Mouse (Mus musculus) spleen, postnatal 36 days (tissue): ENCODE measurements at regions not wholly inside any gene's neighbourhood (a gene's known extent, or its start where the extent isn't known, plus 50 kb on each side); places are given as distances from the start of the nearest gene placed in this dataset.

ENCODE experiments used
- DNase-seq, 2 experiments: peaks; one replicate each; pipeline ENCODE4 v3.0.0; 2022; ENCODE audit warnings: low spot score in 2 of 2, mixed read lengths in 1 of 2

DNA sequence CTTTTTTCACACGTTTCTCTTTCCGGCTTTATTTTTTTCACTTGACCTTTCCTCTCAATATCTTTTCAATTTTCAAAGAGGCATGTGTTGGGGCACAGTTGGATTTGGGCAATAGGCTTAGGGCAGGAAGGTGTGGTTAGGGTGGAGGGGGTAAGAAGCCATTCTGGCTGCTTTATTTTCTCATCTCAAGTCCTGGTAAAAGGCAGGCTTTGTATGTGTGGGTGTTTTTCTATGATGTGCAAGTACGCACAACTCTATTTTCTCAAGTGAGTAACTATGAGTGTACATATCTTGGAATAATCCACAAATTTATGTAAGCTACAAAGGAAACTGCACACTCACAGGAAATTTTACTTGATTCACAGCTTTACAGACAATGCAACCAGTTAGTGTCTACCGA is 121.5 kb upstream of the Ifne start:
- no peak for DNase-seq

DNA sequence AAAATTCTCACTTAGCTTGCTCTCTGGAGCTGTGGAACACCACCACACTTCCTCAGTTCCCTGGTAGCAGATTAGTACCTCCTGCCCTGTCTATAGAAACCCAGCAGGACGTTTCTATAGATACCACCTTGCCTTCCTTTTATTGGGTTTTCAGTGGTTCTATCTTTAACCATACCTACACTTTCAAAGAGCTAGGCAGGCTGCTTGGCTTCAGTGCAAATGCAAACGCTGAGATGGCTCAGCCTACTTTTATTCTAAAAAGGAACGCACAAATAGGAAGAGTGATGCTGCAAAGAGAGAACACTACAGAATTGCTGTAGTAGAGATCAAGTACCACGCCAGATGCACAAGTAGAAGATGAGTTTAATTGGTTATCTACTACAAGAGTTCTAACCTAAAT is 120.9 kb upstream of the Ifne start:
- DNase-seq = no peak

DNA sequence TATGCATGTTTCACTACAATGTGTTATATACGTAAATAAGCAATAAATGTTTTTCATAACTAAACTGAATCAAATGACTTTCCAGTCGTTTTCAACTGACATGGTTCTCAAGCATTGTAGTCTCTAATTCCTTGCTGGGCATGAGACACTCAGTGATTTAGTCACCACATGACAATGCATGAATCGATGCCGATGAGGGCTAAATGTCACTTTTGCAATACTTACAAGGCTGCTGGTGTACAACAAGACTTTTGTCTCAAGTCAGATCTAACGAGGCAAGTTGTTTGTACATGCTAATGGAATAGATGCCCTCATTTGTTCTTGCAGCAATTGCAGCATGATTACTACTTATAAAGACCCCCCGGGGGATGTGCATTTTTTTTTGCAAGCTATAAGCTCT is 120.2 kb upstream of the Ifne start:
- no peak for DNase-seq

DNA sequence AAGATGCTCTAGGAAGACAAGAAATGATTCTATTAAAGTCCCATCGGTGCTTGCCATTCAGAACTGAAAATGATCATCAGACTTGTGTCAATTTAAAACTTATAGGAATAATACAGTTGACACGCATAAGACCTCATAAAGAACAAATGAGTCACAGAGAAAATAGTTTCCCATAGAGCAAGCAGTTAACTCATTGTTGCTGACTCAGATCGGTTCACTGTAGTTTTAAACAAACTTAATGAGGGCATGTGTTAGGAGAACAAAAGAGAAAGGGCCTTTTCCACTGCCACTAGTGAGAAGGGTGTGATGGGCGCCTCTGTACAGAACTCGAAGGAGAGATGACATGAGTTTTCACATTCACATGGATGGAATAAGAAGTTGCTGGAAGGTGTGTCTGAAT is 118.3 kb upstream of the Ifne start:
- DNase-seq = no peak

DNA sequence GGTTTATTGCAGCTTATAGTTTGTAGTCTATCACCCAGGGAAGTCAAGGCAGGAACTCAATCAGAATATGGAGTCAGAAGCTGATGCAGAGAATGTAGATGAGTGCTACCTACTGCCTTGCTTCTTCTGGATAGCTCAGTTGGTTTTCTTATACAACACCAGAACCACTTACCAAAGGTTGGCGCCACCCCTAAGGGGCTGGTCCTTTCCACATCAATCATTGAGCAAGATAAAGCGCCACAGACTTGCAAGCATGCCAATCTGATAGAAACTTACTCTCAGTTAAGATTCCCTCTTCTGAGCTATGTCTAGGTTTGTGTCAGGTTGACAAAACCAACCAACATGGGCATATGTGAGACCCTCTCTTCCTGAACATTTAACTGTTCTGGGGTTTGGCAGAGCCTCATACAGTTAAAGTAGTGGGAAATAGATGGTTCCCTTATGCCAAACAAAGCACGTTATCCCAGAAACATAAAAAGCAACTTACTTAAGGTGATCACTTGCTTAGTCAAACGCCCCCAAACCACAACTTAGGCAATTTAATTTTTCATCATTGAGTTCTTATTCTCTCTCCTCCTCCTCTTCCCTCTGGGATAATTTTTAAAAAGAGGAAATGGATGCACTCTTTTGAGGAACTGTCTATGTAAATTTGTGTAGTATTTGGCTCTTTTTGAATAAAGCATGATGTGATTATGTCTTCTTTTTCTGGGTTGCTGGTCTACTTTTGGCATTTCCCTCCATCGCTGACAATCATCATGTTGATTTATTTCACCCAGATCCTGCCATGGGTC is 115.3 kb upstream of the Ifne start:
- no peak for DNase-seq

DNA sequence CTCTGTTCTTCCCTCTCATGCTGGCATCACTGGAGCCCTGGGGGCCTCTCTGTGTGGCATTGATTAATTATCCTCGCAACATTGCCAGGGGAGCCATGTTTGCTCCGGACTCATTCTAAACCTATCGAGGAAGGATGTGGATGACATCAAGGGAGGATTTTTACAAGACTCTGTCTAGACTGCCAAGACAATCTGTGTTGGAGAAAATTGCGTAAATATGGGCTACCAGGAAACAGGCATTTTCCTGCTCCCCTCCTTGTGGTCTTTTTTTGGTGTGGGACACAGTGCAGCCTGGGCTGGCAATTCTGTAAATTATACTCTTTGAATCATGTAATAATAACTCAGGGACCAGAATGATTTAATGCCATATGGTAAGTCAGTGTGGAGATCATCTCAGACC is 114.5 kb upstream of the Ifne start:
- DNase-seq = no peak

DNA sequence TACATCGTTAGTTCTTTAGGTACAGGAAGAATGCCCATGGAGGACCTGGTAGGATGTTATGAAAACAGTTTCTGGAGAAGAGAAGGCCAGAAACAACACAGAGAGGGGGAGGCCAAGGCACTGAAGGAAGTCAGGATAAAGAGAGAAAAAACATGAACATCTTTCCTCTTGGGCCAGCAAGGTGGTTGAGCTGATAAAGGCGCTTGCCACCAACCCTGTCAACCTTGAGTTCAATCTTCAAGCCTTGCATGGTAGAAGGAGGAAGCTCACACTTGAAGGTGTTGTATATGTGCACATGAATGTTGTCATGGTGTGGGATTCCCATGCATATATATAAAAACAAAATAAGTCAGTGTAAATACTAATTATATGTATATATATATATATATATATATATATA is 112.5 kb upstream of the Ifne start:
- no peak for DNase-seq

DNA sequence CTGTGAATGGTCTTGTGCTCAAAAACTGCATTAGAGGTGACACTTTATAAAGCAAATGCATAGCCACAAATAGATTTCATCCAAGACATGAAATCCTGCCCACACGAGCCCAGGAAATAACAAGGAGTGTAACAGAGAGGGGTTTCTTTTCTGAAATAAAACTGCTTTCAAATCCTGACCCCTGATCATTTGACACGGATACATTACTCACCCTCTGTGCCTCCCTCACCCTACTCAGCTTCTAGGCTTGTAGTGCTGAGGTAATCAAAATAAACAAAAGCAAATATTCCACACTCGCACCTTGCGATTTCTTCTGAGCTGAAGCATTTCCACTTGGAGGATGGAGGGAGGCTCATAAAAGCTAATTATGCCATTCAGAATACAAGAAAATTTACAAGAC is 108.4 kb upstream of the Ifne start:
- DNase-seq = no peak

DNA sequence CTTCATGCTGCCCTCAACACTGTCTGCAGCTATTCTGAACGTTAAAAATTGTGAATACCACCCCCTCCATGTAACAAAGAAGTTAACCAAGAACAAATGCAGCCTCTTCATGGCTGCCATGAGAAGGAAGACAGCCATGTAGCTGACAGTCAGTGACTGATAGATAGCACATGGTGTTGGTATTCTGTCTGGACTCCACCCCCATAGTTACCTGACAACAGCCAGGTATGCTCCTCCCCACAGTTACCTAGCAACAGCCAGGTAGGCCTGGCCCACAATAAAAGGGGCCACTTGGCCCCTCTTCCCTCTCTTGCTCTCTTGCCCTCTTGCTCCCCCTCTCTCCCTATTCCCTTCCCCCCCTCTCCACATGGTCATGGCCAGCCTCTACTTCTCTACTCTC is 107.1 kb upstream of the Ifne start:
- DNase-seq = no peak

DNA sequence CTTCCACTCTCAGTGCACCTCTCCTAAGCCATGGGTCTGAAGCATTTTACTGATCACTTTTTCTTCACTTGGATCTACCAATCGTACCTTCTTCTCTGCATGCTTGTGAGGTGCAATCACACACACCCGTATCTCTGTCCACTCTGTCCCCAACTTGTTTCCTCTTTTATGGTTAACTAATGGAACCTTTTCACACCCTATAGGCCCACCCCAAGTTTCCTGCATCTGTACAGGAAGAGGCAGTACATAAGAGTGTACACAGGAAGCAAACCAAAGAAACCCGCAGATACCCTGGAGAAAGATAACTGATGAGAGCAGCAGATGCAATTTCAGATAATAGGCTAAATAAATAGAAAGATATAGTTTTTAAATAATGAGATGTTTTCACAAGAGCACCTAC is 102.5 kb upstream of the Ifne start:
- DNase-seq = no peak

DNA sequence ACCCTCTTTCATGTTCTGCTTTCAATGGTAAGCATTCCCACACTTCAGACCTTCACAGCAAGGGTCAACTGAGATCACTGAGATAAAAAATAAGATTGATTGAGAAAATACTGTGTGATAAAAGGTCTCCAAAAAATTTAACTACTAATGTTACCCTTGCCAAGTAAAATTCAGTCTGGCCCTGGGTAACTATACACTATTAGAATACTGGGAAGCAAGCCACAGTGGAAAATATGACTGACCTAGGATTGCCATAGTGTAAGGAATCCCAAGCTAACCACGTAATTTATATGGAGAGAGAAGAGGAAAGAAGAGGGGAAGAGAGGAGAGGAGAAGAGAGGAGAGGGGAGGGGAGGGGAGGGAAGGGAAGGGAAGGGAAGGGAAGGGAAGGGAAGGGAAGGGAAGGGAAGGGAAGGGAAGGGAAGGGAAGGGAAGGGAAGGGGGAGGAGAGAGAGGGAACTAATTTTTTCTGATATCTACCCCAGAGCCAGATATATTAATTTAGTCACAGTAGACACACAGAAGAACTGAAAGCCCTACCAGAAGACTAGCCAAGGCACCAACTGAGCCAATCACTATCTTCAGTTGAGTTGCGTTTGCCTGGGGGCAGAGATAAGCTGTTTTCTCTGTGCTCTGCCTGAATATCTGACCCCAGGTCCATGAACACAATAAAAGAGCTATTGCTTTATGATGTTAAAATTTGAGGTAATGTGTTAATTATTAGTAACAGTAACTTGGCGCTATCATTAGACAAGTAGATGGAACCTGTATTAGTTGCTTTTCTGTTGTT is 97.3 kb upstream of the Ifne start:
- DNase-seq = no peak

DNA sequence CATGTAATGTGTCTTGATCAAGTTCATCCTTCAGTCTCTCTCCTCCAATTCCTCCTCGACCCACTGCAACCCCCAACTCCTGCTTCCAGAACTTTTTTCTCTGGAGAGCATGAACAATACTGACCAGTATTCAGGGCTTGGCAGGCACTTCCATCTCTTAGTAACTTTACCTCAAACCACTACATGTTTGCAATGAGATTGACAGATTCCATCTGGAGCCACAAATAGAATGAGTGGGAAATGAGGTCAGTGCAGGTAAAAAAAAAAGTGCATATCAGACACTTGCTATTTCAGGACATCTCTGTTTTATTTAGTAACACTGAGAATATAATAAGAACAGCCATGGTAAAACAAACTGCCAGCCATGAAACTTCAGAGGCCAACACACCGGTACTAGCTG is 94.5 kb upstream of the Ifne start:
- no peak for DNase-seq

DNA sequence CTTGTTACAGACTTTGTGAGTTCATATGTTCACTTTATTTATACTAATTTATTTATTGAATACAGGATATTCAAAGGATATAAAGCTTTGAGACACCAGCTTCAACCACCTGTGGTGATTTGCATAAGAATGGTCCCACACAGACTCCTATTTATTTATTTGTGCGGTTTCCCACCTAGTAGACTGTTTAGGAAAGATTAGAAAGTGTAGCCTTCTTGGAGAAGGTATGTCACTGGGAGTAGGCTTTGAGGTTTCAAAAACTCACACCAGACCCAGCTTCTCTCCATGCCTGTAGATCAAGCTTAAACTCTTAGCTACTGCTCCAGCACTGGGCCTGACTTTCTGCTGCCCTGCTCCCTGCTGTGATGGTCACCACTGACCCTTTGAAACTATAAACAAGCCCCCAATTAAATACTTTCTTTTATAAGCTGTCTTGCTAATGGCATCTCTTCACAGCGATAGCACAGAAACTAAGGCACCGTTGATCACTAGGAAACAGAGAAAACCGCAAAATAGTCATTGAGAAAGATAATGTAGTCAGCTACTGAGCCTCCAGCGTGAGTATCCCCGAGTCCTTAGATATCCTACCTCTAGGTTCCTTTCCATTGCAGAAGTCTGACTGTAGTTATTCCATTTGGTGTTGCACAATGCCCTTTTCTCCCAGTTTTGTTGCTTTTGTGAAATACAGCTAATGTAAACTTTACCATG is 89.3 kb upstream of the Ifne start:
- no peak for DNase-seq

DNA sequence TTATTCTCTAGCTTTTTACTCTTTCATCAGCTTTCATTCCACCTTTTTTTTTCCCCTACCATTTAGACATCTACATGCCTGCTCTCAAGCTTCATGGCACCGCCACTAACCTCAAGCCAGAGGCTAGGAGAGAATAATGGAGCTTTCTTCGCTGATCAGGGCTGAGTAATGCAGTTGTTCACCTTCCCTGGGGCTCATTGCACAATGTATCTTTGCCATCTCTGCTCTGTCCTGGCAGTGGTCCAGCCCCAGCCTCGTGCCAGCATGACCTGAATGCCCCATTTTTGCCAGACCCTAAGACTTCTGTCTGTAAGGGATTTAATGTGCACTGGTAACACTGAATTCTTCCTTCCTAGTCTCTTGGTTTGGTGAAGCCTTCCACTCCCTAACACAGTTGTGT is 79.6 kb upstream of the Ifne start:
- no peak for DNase-seq

DNA sequence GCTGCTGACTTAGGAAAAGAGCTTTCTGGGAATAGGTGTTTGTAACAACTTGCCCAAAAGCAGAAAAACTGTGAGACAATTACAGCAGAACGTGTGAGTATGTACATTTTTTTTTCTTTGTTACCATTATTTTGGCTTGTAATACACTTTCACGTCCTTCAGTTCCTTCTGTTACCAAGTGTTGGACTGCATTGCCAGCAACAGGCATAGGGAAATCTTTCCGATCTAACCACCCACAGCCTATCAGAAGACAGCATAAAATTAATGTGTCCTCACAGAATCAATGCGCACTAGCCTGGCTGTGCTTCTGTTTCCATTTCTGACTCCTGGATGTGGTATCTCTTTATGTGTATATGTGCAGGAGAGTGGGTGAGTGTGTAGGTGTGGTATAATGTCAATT is 76.6 kb upstream of the Ifne start:
- no peak for DNase-seq

DNA sequence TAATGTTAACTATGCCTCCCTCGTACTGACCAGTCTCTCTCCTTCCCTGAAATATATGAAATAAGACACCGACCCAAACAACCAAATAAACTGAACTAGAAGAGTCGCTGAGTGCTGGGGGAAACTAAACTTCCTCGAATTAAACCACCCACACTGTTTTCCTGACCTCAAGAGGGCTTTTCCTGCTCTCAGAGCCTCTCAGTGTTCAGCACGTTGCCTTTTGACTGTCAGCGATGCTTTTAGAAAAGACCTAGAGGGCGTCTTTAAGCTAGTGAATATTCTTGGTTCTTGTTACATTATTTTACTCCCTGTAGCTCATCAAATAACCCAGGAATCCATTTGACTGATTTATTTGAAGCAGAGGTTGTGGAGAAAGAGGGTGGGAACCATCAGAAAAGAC is 76.2 kb upstream of the Ifne start:
- no peak for DNase-seq

DNA sequence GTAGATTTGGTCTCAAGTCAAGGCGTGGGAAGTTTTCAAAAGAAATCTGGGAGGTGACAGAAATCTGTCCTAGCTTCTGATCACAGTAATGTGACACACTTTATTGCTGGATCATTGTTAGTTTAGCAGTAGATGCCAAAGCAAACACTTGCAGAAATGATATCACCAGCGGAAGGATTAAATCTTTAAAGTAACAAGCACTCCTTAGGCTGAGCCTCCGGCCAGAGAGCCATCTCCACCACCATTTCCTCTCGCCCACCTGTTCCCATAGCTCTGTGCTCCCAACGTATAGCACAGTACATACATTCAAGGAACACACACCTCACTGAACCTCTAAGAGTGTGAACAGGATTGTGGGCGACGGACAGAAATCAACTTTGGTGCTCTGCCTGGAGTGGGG is 75.6 kb upstream of the Ifne start:
- no peak for DNase-seq

DNA sequence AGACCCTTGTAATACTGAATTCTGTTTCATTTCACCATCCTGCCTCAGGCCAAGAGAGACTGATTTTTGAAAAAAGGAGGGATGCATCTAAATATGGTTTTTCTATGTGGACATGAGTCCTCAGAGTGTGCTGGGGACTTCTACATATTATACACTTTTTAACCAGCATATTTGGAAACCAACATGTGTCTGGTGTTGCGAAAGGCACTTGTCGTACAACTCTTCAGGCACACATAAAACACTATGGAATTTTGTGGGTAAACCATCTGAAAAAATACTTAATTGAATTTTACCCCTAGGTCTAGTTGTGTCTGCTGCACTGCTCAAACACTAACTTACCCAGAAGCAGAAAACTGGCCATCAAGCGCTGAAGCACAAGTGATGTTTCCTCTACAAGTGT is 74.0 kb upstream of the Ifne start:
- no peak for DNase-seq

DNA sequence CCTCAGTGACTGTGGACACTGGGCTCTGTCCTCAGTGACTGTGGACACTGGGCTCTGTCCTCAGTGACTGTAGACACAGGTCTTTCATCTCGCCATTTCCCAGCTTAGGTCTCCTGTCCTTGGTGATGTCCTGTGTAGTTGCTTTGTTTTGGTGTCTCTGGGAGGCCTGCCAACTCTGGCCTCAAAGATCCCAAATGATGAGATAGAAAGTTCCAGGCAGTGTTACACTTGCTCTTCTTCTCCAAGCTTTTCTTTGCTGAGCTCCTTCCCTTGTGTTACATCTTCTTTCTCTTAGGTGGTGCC is 71.0 kb upstream of the Ifne start:
- DNase-seq = no peak

DNA sequence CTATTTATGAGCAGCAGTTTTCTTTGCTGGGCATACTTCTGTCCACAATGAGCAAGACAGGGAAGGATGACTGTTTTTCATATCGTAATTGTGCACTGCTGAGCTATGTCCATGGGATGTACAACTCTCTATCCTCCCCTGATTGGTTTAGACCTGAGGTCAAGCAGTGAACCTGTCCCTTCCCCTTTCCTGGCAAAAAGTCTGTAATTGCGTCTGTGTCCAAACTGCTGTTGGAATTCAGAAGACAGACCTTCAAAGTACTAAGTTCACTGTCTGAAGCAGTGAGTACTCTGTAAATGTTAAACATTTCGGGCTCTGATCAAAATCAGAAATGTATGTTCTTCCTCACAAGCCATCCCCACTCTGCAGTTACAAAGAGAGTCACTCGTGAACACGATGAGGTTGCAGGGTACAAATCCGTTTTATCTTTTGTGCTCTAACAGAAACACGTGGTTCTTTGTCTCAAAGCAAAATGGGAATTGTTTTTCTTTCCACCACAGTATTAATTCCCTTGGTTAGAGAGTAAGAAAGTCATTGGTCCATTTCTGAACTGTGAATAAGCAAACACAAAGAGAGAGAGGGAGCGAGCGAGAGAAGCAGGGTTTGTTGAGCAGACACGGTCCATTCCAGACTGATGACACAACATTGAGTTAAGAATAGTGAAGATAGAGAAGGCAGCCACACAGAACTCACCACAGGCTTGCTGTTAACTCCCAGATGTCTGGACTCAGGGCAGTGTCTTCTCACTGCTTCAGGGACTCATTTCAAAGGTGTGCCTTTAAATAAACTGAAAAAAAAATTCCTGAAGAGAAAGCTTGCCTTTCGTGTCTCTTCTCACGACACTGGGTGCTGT is 70.4 kb upstream of the Ifne start:
- no peak for DNase-seq

DNA sequence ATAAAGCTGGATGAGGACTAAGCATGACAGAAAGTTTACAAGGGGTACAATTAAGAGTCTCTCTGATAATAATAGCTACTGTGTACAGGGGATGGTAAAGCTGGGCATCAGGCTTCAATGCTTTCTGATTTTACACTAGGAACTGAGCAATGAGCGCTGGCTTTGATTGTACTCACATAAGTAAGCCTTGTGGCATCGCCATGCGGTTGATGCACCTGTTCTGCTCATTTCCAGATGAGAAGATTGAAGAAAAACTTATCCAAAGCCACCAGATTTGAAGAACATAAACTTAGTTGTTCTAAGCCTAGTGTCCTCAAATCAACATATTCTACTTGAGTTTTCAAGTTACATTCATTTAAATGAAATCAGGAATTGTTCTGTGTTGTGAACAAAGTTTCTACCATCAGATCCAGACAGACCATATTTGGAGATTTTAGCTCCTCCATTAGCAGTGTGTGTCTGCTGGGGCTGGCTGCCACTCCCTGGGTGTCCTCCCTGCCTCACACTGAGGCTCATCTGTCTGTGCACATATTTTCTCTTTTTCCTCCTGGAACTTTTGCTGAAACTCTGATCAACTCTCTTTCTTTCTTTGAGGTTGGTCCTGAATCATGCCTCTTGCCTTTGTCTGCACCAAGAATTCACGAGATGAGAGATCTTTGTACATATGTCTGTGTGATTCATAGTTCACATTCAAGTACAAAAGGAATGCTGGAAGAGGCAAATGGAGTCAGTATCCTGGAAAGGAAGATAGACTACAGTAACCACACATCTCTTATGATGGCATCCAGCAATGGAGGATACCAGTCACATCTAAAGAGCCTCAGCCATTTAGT is 68.2 kb upstream of the Ifne start:
- no peak for DNase-seq
